Mouse (Mus musculus): ENCODE measurements around the gene Itpa.
A peak's percentile ranks its signal among the peaks of the same experiment; 100 is the strongest.
"Not testable (repeated sequence)": the region's sequence is repeated elsewhere in the genome, so short reads cannot be mapped to it uniquely, and the experiment has no call there.

Itpa gene

GRCm38 (mm10) chr2:130667559-130667958 is at the start of gene Itpa:
TSS of gene Itpa (plus strand) at chr2:130667610.
- DNase-seq (ENCODE audit: low spot score in 2 of 2), result peak; percentile 75 to 84

- no peak for DNase-seq (ENCODE audit: low spot score in 2 of 2)
These were observed 48.4 kb upstream of the Itpa start for GRCm38 (mm10) chr2:130618972-130619371.

GRCm38 (mm10) chr2:130628424-130628823 is 39.0 kb upstream of the Itpa start:
- peak in 1 of 2 experiments; percentile 13 for DNase-seq (ENCODE audit: low spot score in 2 of 2)

- peak in 1 of 2 experiments; percentile 14 for DNase-seq (ENCODE audit: low spot score in 2 of 2)
These were observed 38.2 kb upstream of the Itpa start for GRCm38 (mm10) chr2:130629080-130629838.

- DNase-seq (ENCODE audit: low spot score in 2 of 2), result peak; percentile 81 to 82
These were observed 37.6 kb upstream of the Itpa start, which contains the start of the genes Fastkd5 and Ubox5 for GRCm38 (mm10) chr2:130629839-130630203. TSS of gene Fastkd5 (minus strand) at chr2:130630027. TSS of gene Ubox5 (minus strand) at chr2:130630038.

- DNase-seq (ENCODE audit: low spot score in 2 of 2), result no peak
These were observed 35.0 kb upstream of the Itpa start for GRCm38 (mm10) chr2:130632416-130632815.

GRCm38 (mm10) chr2:130632887-130633675 is 34.3 kb upstream of the Itpa start:
- DNase-seq (ENCODE audit: low spot score in 2 of 2), result no peak

- DNase-seq (ENCODE audit: low spot score in 2 of 2), result no peak
These were observed 33.2 kb upstream of the Itpa start for GRCm38 (mm10) chr2:130634006-130634738.

GRCm38 (mm10) chr2:130634739-130635411 is 32.5 kb upstream of the Itpa start:
- peak; percentile 9 to 22 for DNase-seq (ENCODE audit: low spot score in 2 of 2)

GRCm38 (mm10) chr2:130635847-130636246 is 31.6 kb upstream of the Itpa start:
- no peak for DNase-seq (ENCODE audit: low spot score in 2 of 2)

GRCm38 (mm10) chr2:130638101-130638611 is 29.3 kb upstream of the Itpa start:
- no peak for DNase-seq (ENCODE audit: low spot score in 2 of 2)

- DNase-seq (ENCODE audit: low spot score in 2 of 2), result no peak
These were observed 28.1 kb upstream of the Itpa start for GRCm38 (mm10) chr2:130639276-130639675.

GRCm38 (mm10) chr2:130641351-130642025 is 25.9 kb upstream of the Itpa start:
- no peak for DNase-seq (ENCODE audit: low spot score in 2 of 2)

GRCm38 (mm10) chr2:130642197-130642660 is 25.2 kb upstream of the Itpa start:
- no peak for DNase-seq (ENCODE audit: low spot score in 2 of 2)

GRCm38 (mm10) chr2:130642684-130643369 is 24.6 kb upstream of the Itpa start, which contains the start of gene Lzts3:
TSS of gene Lzts3 (minus strand) at chr2:130642803.
- DNase-seq (ENCODE audit: low spot score in 2 of 2), result peak; percentile 84 to 89

- no peak for DNase-seq (ENCODE audit: low spot score in 2 of 2)
These were observed 22.2 kb upstream of the Itpa start for GRCm38 (mm10) chr2:130645198-130645597.

GRCm38 (mm10) chr2:130649028-130649427 is 18.4 kb upstream of the Itpa start:
- not testable (repeated sequence) for DNase-seq (ENCODE audit: low spot score in 2 of 2)

- no peak for DNase-seq (ENCODE audit: low spot score in 2 of 2)
These were observed 14.1 kb upstream of the Itpa start for GRCm38 (mm10) chr2:130653303-130653702.

GRCm38 (mm10) chr2:130653760-130654159 is 13.7 kb upstream of the Itpa start:
- DNase-seq (ENCODE audit: low spot score in 2 of 2), result no peak

All from natural killer cell, adult 2 months (primary cell).